Mouse (Mus musculus) megakaryocyte progenitor cell, adult 5-6 weeks (primary cell): Measurements from ENCODE around the gene Tbc1d16. TPM values are rescaled to one million over a fixed set of nuclear protein-coding genes. Genes with fewer than 3 reads are reported as not detected.

Source experiments
- ATAC-seq: replicated peaks from 2 replicates; pipeline ENCODE4 v1.8.0; 2016; ENCODE audit warnings: mild to moderate bottlenecking, moderate TSS enrichment, inconsistent platforms; ENCODE audit not compliant: poor library complexity
- total RNA-seq, 2 experiments: library from RNA; stranded (forward) in 1 of 2; stranded (reverse) in 1 of 2; fragments of 157-497, 149-512 nt in 1 of 2; fragments of 200-1000 nt in 1 of 2; gene quantifications; 2 replicates each; pipeline versions ENCODE4 v1.2.3 to v1.2.4; 2015 to 2017

Tbc1d16 gene
- total RNA-seq, 2 experiments from 2014 or later, result 2.1 TPM

- ATAC-seq, result no peak
These were observed 81.1 kb downstream of the Tbc1d16 start for GRCm38 (mm10) chr11:119147153-119147552.

DNA sequence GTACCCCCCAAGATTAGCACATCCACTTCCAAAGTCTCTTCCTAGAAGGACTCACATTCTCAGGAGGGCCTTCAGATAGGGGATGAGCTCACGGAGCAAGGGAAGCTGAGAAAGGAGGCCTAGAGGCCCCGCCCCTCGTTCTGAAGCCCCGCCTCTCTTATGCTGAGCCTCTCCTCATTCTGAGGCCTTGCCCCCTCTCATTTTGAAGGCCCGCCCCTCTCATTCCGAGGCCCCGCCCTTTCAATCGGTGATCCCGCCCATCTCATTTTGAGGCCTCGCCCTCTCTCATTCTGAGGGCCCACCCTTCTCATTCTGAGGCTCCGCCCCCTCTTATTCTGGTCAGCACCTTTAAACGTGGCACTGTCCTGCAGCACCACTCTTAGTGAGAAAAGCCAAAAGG lies 82.2 kb downstream of the Tbc1d16 start:
- peak; percentile 21; the same call in 1 of the 2 replicates for ATAC-seq

DNA sequence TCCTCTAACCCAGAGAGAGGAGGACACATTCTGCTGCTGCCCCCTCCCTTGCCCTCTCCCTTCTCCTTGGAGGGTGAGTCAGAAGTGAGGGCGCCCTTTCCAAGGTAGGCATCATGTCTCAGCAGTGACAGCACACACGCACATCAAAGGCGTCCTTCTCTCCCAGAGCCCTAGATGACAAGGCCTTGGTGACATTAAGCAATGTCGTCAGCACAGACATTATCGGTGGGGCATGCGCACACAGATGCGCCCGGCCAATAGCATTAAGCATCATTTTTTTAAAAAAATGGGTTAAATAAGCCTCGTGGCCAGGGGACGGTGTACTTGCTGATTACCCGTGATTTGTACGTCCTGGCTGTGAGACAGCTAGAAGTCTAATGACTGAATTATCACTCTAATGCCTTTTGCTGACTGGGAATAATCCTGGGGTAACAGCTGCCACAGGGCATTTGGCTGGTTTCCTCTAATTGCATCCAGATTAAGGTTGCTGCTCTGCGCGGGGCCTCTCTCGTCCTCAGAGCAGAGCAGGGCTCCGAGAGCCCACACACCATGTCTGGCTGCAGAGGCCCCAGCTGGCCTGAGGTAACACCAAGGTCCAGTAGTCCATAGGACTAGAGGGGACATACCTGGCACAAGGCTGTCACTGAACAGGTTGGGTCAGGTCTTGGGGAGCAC lies 83.4 kb downstream of the Tbc1d16 start:
- no peak for ATAC-seq

GRCm38 (mm10) chr11:119143376-119144002 lies 84.8 kb downstream of the Tbc1d16 start:
- no peak for ATAC-seq

- no peak for ATAC-seq
These were observed 85.7 kb downstream of the Tbc1d16 start for GRCm38 (mm10) chr11:119142615-119143014.

GRCm38 (mm10) chr11:119139026-119139425 lies 89.3 kb downstream of the Tbc1d16 start:
- no peak for ATAC-seq

- ATAC-seq, result no peak
These were observed 90.1 kb downstream of the Tbc1d16 start for GRCm38 (mm10) chr11:119138205-119138604.

GRCm38 (mm10) chr11:119134586-119134985 lies 93.7 kb downstream of the Tbc1d16 start:
- ATAC-seq, result peak; percentile 67

DNA sequence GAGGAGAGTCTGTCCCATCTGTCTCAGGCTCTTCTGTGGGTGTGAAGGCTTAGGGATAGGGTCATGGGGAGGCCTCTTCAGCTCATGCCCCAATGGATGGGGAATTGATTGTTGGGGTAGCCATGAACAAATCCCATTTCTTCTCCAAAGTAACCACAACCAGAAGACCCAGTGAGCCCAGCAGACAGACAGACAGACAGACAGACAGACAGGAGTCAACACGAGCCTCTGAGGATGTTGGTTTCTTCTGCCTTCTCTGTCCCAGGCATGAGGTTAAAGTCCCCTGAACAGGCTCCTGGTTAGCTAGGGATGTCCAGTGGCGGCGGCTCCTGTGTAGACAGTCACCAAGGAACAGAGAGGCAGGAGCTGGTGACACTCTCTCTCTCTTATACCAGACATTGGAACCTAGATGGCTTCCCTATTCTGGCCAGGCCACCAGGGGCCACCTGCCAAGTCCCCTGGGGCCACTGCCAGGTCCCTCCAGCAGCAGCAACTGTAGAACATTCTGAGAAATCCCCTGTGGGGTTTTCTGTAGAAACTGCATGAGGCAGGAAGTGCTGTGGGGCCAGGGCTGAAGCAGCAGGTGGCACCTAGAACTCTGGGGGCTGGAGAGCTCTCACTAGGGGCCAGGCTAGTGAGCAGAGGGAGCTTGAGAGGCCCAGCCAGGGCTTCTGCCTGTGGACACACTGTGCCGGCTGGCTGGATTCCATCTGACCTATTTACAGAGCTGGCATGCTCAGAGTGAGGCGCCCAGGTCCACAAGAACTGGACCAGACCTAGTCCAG lies 94.7 kb downstream of the Tbc1d16 start:
- ATAC-seq, result peak; percentile 36

DNA sequence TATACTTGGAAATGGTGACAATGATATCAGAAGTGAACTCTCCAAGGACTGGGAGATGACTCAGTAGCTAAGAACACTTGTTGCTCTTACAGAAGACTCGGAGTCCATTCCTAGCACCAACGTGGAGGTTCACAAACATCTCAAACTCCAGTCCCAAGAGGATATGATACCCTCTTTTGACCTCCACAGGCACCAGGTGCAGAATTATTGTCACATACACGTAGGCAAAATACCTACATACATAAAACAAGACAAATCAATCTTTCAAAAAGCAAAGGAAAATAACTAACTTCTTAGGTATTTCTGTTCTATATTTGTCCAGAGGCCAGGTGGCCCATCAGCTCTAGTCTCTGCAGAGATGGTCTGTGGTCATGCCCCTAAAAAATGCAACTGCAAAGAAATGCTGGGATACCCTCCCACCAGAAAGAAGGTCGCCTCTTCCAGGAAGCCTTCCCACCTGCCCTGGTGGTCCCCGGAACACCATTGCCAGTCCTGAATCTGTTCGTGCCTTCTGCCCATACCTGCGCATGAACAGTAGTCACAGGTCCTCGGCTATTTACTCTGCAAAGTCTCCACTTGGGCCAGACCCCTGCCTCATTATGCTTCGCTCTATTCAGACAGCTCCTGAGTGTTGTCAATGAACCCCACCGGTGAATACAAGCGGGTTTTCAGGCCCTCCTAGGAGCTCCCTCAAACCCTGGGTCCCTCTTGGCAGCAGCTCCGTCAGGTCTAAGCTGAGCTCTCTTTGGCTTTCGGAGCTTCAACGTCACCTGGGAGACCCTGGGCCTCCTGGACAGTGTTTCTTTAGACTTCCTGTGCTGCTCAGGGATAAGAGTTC lies 95.9 kb downstream of the Tbc1d16 start:
- ATAC-seq, result no peak

- ATAC-seq, result no peak
These were observed 98.1 kb downstream of the Tbc1d16 start for GRCm38 (mm10) chr11:119130081-119130765.

DNA sequence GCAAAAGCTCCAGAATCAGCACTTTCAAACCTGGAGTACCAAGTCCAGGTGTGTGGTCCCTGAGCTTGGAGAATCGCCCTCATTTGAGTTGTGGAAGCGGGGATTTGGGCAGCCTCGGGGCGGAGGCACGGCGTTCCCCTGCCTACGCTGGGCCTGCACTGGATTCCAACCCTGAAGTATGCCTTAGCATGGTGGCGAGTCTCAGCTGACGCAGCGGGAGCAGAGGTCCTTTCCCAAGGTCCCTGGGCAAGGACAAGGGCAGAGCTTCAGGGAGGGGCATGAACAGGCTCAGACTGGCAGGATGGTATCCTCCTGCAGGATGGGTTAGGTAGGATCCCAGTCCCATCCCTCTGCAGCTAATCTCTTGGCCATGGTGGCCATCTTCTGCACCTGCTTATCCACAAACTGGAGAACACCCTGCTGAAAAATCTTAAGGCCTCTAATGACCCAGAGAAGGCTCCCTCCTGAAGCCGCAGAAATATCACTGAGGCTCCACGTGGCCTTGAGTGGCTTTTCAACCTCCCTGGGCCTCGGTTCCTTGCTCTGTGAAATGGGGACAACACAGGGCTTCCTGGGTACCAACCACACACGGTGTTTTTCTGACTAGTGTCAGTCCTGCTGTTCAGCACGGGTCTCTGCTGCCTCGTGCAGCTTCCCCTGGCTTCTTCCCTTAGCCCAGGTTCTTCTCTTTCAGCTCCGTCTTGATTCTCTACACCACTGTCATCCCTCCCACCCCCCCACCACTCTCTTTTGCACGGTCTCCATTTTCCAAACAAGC lies 98.8 kb downstream of the Tbc1d16 start:
- no peak for ATAC-seq

GRCm38 (mm10) chr11:119128668-119129280 lies 99.5 kb downstream of the Tbc1d16 start:
- ATAC-seq, result no peak

DNA sequence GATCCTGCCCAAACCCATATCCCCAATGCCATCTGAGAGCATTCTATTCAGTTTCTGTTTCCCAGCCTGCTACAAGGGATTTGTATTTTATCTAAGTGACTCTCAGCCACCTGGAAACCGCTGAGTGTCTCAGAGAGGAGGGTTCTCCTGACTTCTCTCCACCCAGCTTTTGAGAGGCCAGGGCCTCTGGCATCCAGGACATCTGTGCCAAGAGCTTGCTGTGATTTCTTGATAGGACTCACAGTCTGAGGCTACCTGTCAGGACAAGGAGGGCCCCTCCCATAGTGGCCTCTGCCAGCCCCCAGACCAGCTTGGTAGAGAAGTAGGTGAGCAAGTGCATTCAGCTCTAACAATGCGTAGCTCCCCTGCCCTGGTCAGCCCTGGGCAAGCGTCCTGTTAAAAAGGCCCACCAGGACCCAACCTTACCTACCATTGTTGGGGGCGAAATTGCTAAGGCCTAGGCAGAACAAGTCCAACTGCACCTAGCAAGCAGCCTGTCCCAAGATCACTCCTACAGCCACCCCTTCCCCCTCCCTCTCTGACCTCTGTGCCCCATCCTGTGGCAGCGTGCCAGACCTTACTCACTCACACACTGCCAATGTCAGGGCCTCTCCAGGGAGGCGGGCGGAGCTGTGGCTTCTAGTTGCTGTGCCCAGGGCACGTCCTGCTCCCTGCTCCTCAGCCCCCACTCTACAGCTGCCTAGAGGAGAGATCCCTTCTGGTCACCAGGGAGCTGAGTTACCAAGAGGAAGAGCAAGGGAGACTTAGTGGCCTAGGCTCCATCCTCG lies 100.4 kb downstream of the Tbc1d16 start:
- peak; percentile 75 for ATAC-seq

DNA sequence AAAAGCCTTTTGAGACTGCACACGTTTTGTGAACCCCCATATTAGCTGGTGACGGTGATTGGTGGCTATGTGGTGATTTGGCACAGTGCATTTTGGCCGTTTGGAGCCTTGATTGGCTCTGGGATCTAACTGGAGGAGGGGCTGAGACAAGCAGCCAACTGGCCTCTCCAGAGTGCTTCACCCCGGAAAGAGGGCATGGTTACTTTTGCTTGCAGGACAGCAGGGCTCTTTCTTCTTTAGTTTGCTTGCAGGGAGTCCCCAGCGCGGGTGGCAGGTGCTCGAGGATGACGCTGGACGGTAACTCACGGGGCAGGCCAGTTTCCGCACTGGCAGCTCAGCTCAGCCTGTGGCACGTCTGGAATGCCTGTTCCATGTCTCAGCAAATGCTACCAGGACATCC lies 101.2 kb downstream of the Tbc1d16 start:
- no peak for ATAC-seq

DNA sequence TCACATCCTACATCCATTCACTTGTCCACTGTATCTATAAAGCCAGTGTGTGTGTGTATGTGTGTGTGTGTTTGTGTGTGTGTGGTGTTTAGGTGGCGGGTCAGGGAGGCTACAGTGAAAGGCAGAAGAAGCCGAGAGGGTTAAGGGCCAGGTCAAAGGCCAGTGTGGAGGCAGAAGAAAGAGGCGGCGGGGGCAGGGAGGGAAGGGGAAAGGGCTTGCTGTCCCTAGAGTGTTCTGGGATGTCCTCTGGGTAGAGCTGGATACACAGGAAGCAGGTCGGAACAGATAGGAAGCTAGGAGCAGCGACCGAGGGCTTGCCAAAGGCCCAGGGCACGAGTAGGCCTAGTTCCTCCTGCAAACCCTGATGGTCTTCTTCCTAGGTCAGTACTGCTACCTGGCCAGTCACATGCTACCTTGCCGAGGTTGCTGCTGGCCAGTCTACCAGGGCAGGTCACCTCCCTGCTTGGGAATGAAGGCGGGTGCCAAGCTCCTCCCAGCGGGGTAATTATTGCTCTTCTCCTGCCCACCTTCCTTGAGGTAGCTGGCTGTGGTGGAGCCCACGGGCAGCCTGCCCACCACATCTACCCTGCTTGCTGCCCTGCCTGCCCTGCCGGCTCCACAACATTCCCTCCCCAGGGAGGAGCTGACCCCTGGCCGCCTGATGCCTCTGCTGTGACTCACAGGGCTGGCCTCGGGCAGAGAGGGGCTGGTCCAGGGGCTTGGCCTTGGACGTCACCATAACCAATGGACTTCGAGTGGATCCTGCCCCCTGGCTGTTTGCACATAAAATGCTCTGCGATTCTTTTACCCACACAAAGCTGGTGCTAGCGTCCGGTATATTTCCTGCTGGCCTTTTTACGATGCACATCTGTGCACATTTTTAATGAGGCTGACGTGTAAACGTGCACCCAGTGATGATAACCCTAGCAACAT lies 102.1 kb downstream of the Tbc1d16 start:
- ATAC-seq, result peak; percentile 33

- no peak for ATAC-seq
These were observed 103.8 kb downstream of the Tbc1d16 start for GRCm38 (mm10) chr11:119124536-119124935.
